Mouse (Mus musculus): ENCODE measurements around the gene Trpc2.

DNA sequence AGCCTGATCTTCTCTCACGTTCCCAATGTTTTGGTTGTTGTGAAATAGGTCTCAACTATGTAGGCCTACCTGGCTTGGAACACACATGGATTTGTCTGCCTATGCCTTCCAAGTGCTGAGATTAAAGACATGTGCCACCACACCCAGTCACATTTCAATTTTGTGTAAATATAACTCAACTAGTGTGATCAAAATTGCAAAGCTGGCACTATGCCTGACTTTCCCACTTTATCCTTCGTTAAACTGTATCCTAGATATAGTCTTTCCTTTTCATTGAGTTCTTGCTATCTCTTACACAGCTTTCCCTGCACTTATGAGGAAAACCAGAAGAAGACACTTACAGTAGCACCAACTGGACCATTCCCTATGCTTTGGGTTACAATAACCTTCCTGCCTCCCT is 47.4 kb upstream of the Trpc2 start:
- TF ChIP-seq EP300 (IDR thresholded peaks at IDR 0.05; ENCODE audit: low read depth) = no peak
- TF ChIP-seq CTCF (IDR thresholded peaks at IDR 0.05; ENCODE audit: low read depth) = no peak

Data from liver, postnatal 0 days (tissue).